In the genomic region with DNA sequence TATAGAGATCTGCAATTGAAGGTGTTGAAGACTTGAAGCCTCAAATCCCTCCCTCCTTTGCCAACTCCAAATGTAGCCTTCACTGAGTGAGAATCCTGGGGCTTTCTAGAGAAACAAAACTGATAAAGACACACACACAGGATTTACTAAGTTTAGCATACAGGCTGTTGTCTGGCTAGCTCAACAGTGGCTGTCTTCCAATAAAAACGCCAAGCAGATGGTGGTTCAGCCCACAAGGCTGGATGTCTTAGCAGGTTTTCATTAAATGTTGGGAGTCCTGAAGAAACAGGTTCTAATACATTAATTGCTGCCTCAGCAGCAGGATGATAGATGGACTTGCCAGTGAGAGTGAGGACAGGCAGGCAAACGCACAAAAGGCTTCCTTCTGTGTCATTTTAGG, we compare ENCODE assay signal across 14 mouse cellular contexts. TPM values are rescaled to one million over a fixed set of nuclear protein-coding genes. Genes with fewer than 3 reads are reported as not detected.
DNase-seq lines count a peak whose midpoint lies in the region; ATAC-seq lines count a peak whose summit lies in the region.
"Had no signal": no experiment of that assay in that cellular context is flagged by ENCODE, and none has a peak within 500 bp of the region (broad histone marks: within the 10 kb centered on the region; RNA-seq: fewer than 3 reads in every experiment).

No protein-coding gene starts in this region.

- H3K4me3 ChIP-seq in hindbrain, embryonic 12.5 days: no peak overlapping the region
- no peak overlapping the region for H3K4me3 ChIP-seq in forebrain, embryonic 16.5 days (replicated peaks; ENCODE audit: low read length)

- DNase-seq in left cerebral cortex, adult 18-20 months (ENCODE audit: low spot score in 2 of 2): peak; percentile 25 to 57
- DNase-seq in left cerebral cortex, adult 11 months (ENCODE audit: low spot score): no peak
- DNase-seq in cerebellum, adult 8-10 months: peak; percentile 55
- DNase-seq in layer of hippocampus, adult 9-11 months: peak; percentile 63
- peak; percentile 9 for DNase-seq in right cerebral cortex, postnatal 14 days
- no peak for DNase-seq in yolk sac, embryonic 10.5 days (ENCODE audit: low spot score)
- DNase-seq: adrenal gland, postnatal 25 days; gastrocnemius, adult 2 months; heart, postnatal 4 days; kidney, adult 9 months had no signal

- no peak for ATAC-seq in hindbrain, embryonic 12.5 days (ENCODE audit: low FRiP score)
- ATAC-seq in forebrain, embryonic 16.5 days: no peak

- H3K9ac ChIP-seq in hindbrain, embryonic 12.5 days: no peak overlapping the region
- no peak overlapping the region for H3K9ac ChIP-seq in forebrain, embryonic 16.5 days (replicated peaks; ENCODE audit: low read depth, low read length)
- H3K9ac ChIP-seq: embryonic facial prominence, embryonic 12.5 days had no signal

- peaks cover 17% of the 10 kb centered on the region for H3K4me1 ChIP-seq in hindbrain, embryonic 12.5 days
- peaks cover 17% of the 10 kb centered on the region for H3K4me1 ChIP-seq in forebrain, embryonic 16.5 days (replicated peaks; ENCODE audit: control insufficient read depth, insufficient read depth, low read length)

- peaks cover 25% of the 10 kb centered on the region for H3K36me3 ChIP-seq in hindbrain, embryonic 12.5 days
- H3K36me3 ChIP-seq in forebrain, embryonic 16.5 days (ENCODE audit: control insufficient read depth, insufficient read depth): peaks cover 7% of the 10 kb centered on the region

- 69% methylated on average over 2 of the region's 2 CpGs for WGBS in hindbrain, embryonic 12.5 days
- WGBS in forebrain, embryonic 16.5 days: 59% methylated on average over 2 of the region's 2 CpGs

- no peaks in the 10 kb centered on the region for H3K27me3 ChIP-seq in hindbrain, embryonic 12.5 days
- no peaks in the 10 kb centered on the region for H3K27me3 ChIP-seq in forebrain, embryonic 16.5 days (replicated peaks; ENCODE audit: control insufficient read depth, insufficient read depth, low read length)
- H3K27me3 ChIP-seq: embryonic facial prominence, embryonic 12.5 days had no signal

- H3K9me3 ChIP-seq in hindbrain, embryonic 12.5 days (replicated peaks): no peaks in the 10 kb centered on the region
- H3K9me3 ChIP-seq in forebrain, embryonic 16.5 days (ENCODE audit: control insufficient read depth, low read length): no peaks in the 10 kb centered on the region
- H3K9me3 ChIP-seq: embryonic facial prominence, embryonic 12.5 days; limb, embryonic 10.5 days had no signal

- no peak overlapping the region for H3K27ac ChIP-seq in hindbrain, embryonic 12.5 days
- no peak overlapping the region for H3K27ac ChIP-seq in forebrain, embryonic 16.5 days (ENCODE audit: low read length)

- H3K4me2 ChIP-seq in hindbrain, embryonic 12.5 days (replicated peaks): no peak overlapping the region
- H3K4me2 ChIP-seq in forebrain, embryonic 16.5 days (ENCODE audit: low read length): no peak overlapping the region

RNA-seq across cellular contexts. Expression of gene Mcm6, which starts 1.1 kb away (rescaled TPM):
- total RNA-seq in left cerebral cortex, adult 18-20 months (2021): 1 to 10 TPM; 5.4 to 6.7 TPM
- polyA plus RNA-seq in hindbrain, embryonic 12.5 days (2016; fragmentation: Nextera tagmentation; extraction: Ambion mirVana): 175 and 179 TPM in 2 replicates
- polyA plus RNA-seq in forebrain, embryonic 16.5 days (2015; fragmentation: Nextera tagmentation; extraction: Ambion mirVana): 95.3 and 113 TPM in 2 replicates

RNA-seq across cellular contexts. Expression of gene Lct, which starts 32.5 kb away (rescaled TPM):
- total RNA-seq in left cerebral cortex, adult 18-20 months (2021): 1 to 10 TPM; 1.2 to 1.3 TPM
- polyA plus RNA-seq in hindbrain, embryonic 12.5 days (2016; fragmentation: Nextera tagmentation; extraction: Ambion mirVana): 0.27 and 0.37 TPM in 2 replicates
- 0.09 and 0.17 TPM in 2 replicates for polyA plus RNA-seq in forebrain, embryonic 16.5 days (2015; fragmentation: Nextera tagmentation; extraction: Ambion mirVana)
- total RNA-seq: gastrocnemius, adult 2 months had no signal

RNA-seq across cellular contexts. Expression of gene Dars, which starts 56.6 kb away (rescaled TPM):
- total RNA-seq in left cerebral cortex, adult 18-20 months (2021): 10 to 100 TPM; 52.3 to 56.0 TPM
- polyA plus RNA-seq in hindbrain, embryonic 12.5 days (2016; fragmentation: Nextera tagmentation; extraction: Ambion mirVana): 184 and 188 TPM in 2 replicates
- polyA plus RNA-seq in forebrain, embryonic 16.5 days (2015; fragmentation: Nextera tagmentation; extraction: Ambion mirVana): 136 and 159 TPM in 2 replicates

Comparison
In these comparisons a context has a peak if more than half of its experiments do, and no peak if none do; other contexts are left out.
1. DNase-seq: peak in left cerebral cortex, adult 18-20 months (2 of 2), cerebellum, adult 8-10 months (single experiment), layer of hippocampus, adult 9-11 months (single experiment) and right cerebral cortex, postnatal 14 days (single experiment); none in left cerebral cortex, adult 11 months (single experiment) and yolk sac, embryonic 10.5 days (single experiment).